Comparison of ENCODE assay signal across 12 mouse cellular contexts in genomic region chr5:34917234-34917655, GRCm38 (mm10). TPM values are rescaled to one million over a fixed set of nuclear protein-coding genes. Genes with fewer than 3 reads are reported as not detected.
DNase-seq lines count a peak whose midpoint lies in the region; ATAC-seq lines count a peak whose summit lies in the region.
"Had no signal": no experiment of that assay in that cellular context is flagged by ENCODE, and none has a peak within 500 bp of the region (broad histone marks: within the 10 kb centered on the region; RNA-seq: fewer than 3 reads in every experiment).

No protein-coding gene starts in this region.

- no peaks in the 10 kb centered on the region for H3K27me3 ChIP-seq in forebrain, embryonic 14.5 days (replicated peaks; ENCODE audit: control insufficient read depth, insufficient read depth, low read length)
- H3K27me3 ChIP-seq in midbrain, embryonic 15.5 days (replicated peaks): no peaks in the 10 kb centered on the region
- H3K27me3 ChIP-seq: embryonic facial prominence, embryonic 12.5 days; limb, embryonic 12.5 days had no signal

- 39% methylated on average over 10 of the region's 10 CpGs for WGBS in forebrain, embryonic 14.5 days
- 27% methylated on average over 10 of the region's 10 CpGs for WGBS in midbrain, embryonic 15.5 days

- H3K4me2 ChIP-seq in forebrain, embryonic 14.5 days (ENCODE audit: low read length): no peak overlapping the region
- H3K4me2 ChIP-seq in midbrain, embryonic 15.5 days: no peak overlapping the region
- H3K4me2 ChIP-seq: embryonic facial prominence, embryonic 12.5 days; limb, embryonic 12.5 days had no signal

- 0 out of 2 replicates have a peak overlapping the region, but pooled peaks have one; percentile 14 for H3K9ac ChIP-seq in forebrain, embryonic 14.5 days (ENCODE audit: low read length)
- H3K9ac ChIP-seq in midbrain, embryonic 15.5 days: no peak overlapping the region
- H3K9ac ChIP-seq: embryonic facial prominence, embryonic 12.5 days had no signal

- ATAC-seq in forebrain, embryonic 14.5 days: peak; percentile 69
- peak; percentile 57 for ATAC-seq in midbrain, embryonic 15.5 days (replicated peaks)
- no peak for ATAC-seq in granulocyte monocyte progenitor cell, adult 5-6 weeks (replicated peaks; ENCODE audit: poor library complexity, severe bottlenecking)
- ATAC-seq in cerebellum, adult (ENCODE audit: insufficient number of reproducible peaks, low FRiP score, low TSS enrichment): no peak

- peak overlapping the region; percentile 57 for H3K27ac ChIP-seq in forebrain, embryonic 14.5 days (ENCODE audit: low read depth, low read length)
- peak overlapping the region; percentile 73 for H3K27ac ChIP-seq in midbrain, embryonic 15.5 days
- H3K27ac ChIP-seq: embryonic facial prominence, embryonic 12.5 days; limb, embryonic 12.5 days had no signal

- H3K4me1 ChIP-seq in forebrain, embryonic 14.5 days (ENCODE audit: control insufficient read depth, insufficient read depth, low read length): peaks cover 3% of the 10 kb centered on the region; the same call in 1 of the 2 replicates
- H3K4me1 ChIP-seq in midbrain, embryonic 15.5 days: peaks cover 13% of the 10 kb centered on the region

- intact Hi-C loops in left cerebral cortex, postnatal 14 days (cut with DNase I): loop anchor here (2.0 to 10.0 kb wide), 3 partner anchors 68 to 126 kb away; no protein-coding TSS in a partner anchor

- peak; percentile 57 to 75 for DNase-seq in left cerebral cortex, postnatal 14 days (ENCODE audit: low spot score in 2 of 2)
- no peak for DNase-seq in left cerebral cortex, adult 11 months (ENCODE audit: low spot score)
- peak; percentile 65 for DNase-seq in brain, embryonic 18.5 days (ENCODE audit: low read depth, low spot score)
- peak; percentile 83 for DNase-seq in forebrain, embryonic 14.5 days (ENCODE audit: low spot score)
- DNase-seq in T-cell, adult 2 months (ENCODE audit: low spot score): no peak
- DNase-seq: adrenal gland, postnatal 14 days; gastrocnemius, postnatal 14 days had no signal

- no peaks in the 10 kb centered on the region for H3K36me3 ChIP-seq in forebrain, embryonic 14.5 days (ENCODE audit: control insufficient read depth, insufficient read depth, low read length)
- no peaks in the 10 kb centered on the region for H3K36me3 ChIP-seq in midbrain, embryonic 15.5 days (replicated peaks)
- H3K36me3 ChIP-seq: embryonic facial prominence, embryonic 12.5 days; limb, embryonic 12.5 days had no signal

- H3K9me3 ChIP-seq in forebrain, embryonic 14.5 days (replicated peaks; ENCODE audit: control insufficient read depth, low read length): no peaks in the 10 kb centered on the region
- no peaks in the 10 kb centered on the region for H3K9me3 ChIP-seq in midbrain, embryonic 15.5 days
- H3K9me3 ChIP-seq: embryonic facial prominence, embryonic 12.5 days; limb, embryonic 12.5 days had no signal

- no peak overlapping the region for H3K4me3 ChIP-seq in forebrain, embryonic 14.5 days (ENCODE audit: low read depth, low read length)
- H3K4me3 ChIP-seq in midbrain, embryonic 15.5 days: no peak overlapping the region
- H3K4me3 ChIP-seq: embryonic facial prominence, embryonic 12.5 days; limb, embryonic 12.5 days had no signal

RNA-seq across cellular contexts. Expression of gene Msantd1, which starts 9.4 kb away (rescaled TPM):
- 10 to 100 TPM; 10.1 to 10.3 TPM for total RNA-seq in left cerebral cortex, postnatal 14 days (2021)
- 5.5 and 7.4 TPM in 2 replicates for polyA plus RNA-seq in forebrain, embryonic 14.5 days (2014; fragmentation: Nextera tagmentation; extraction: Ambion mirVana)
- 6.5 and 6.8 TPM in 2 replicates for polyA plus RNA-seq in midbrain, embryonic 15.5 days (2015; fragmentation: Nextera tagmentation; extraction: Ambion mirVana)
- 0.96 and 1.6 TPM in 2 replicates for total RNA-seq in granulocyte monocyte progenitor cell, adult 5-6 weeks (2014; fragmentation: Nextera tagmentation)
- total RNA-seq in granulocyte monocyte progenitor cell, adult 5-6 weeks (2017): 0.30 TPM in 1 of 2 replicates, not detected in the other

RNA-seq across cellular contexts. Expression of gene Rgs12, which starts 32.0 kb away (rescaled TPM):
- 10 to 100 TPM; 56.0 to 65.8 TPM for total RNA-seq in left cerebral cortex, postnatal 14 days (2021)
- 37.2 and 37.4 TPM in 2 replicates for polyA plus RNA-seq in forebrain, embryonic 14.5 days (2014; fragmentation: Nextera tagmentation; extraction: Ambion mirVana)
- polyA plus RNA-seq in midbrain, embryonic 15.5 days (2015; fragmentation: Nextera tagmentation; extraction: Ambion mirVana): 52.7 and 60.1 TPM in 2 replicates
- 19.6 and 20.9 TPM in 2 replicates for total RNA-seq in granulocyte monocyte progenitor cell, adult 5-6 weeks (2014; fragmentation: Nextera tagmentation)
- 11.9 and 16.0 TPM in 2 replicates for total RNA-seq in granulocyte monocyte progenitor cell, adult 5-6 weeks (2017)

Comparison
In these comparisons a context has a peak if more than half of its experiments do, and no peak if none do; other contexts are left out.
1. DNase-seq: peak in left cerebral cortex, postnatal 14 days (2 of 2), brain, embryonic 18.5 days (single experiment) and forebrain, embryonic 14.5 days (single experiment); none in left cerebral cortex, adult 11 months (single experiment) and T-cell, adult 2 months (single experiment).
2. ATAC-seq: peak in forebrain, embryonic 14.5 days (single experiment) and midbrain, embryonic 15.5 days (single experiment); none in granulocyte monocyte progenitor cell, adult 5-6 weeks (single experiment) and cerebellum, adult (single experiment).
3. RNA of gene Msantd1, which starts 9.4 kb away (total RNA-seq): 10.1 to 10.3 TPM in left cerebral cortex, postnatal 14 days; 0.30 to 1.6 TPM in granulocyte monocyte progenitor cell, adult 5-6 weeks; every median in the first group is over 4 times any median in the second.